Mouse (Mus musculus): ENCODE measurements around the gene Ccdc103. TPM values are rescaled to one million over a fixed set of nuclear protein-coding genes. Genes with fewer than 3 reads are reported as not detected.

Ccdc103 gene
- total and polyA plus RNA-seq, 3 experiments, result 1.4 to 1.6 TPM; not detected in 1

- Histone ChIP-seq H3K79me2 (ENCODE audit: control insufficient read depth, insufficient read depth, low read length, poor library complexity) (no peaks in the 10 kb centered on the region), H3K27ac (ENCODE audit: control insufficient read depth, low read depth, low read length) (no peak overlapping the region), H3K4me3 (ENCODE audit: control insufficient read depth in 1 of 2, insufficient read depth in 1 of 2, low read depth in 2 of 2, low read length in 2 of 2) (no peak overlapping the region), H3K9me3 (replicated peaks; ENCODE audit: insufficient read depth, low read length) (no peaks in the 10 kb centered on the region), H3K27me3 (ENCODE audit: control insufficient read depth in 1 of 2, insufficient read depth in 2 of 2, low read length in 2 of 2) (peaks cover 23 to 28% of the 10 kb centered on the region in 2 experiments), H3K4me1 (ENCODE audit: control insufficient read depth in 1 of 2, insufficient read depth in 2 of 2, low read length in 2 of 2) (peaks cover 0 to 2% of the 10 kb centered on the region in 2 experiments; a peak in 1 of 4 replicates), H3K36me3 (ENCODE audit: control insufficient read depth in 1 of 2, insufficient read depth in 2 of 2, low read length in 2 of 2) (peaks cover 0 to 6% of the 10 kb centered on the region in 2 experiments; a peak in 2 of 4 replicates), H3K9ac (ENCODE audit: control insufficient read depth, low read depth, low read length, poor library complexity, severe bottlenecking) (no peak overlapping the region)
- TF ChIP-seq MXI1 (IDR thresholded peaks at IDR 0.05; ENCODE audit: low read depth, low read length) (no peak), NRF1 (IDR thresholded peaks at IDR 0.05; ENCODE audit: insufficient read depth, low read depth, low read length, poor library complexity, severe bottlenecking) (no peak), CHD1 (IDR thresholded peaks at IDR 0.05; ENCODE audit: low read depth, low read length) (no peak), ZKSCAN1 (IDR thresholded peaks at IDR 0.05; ENCODE audit: low read depth, low read length) (no peak), RAD21 (IDR thresholded peaks at IDR 0.05; ENCODE audit: low read depth, low read length) (no peak), ELF1 (IDR thresholded peaks at IDR 0.05; ENCODE audit: low read depth, low read length) (no peak), MYC (IDR thresholded peaks at IDR 0.05; ENCODE audit: low read depth, low read length) (no peak), POLR2AphosphoS5 (IDR thresholded peaks at IDR 0.05; ENCODE audit: borderline replicate concordance, low read depth, low read length) (no peak), TAL1 (IDR thresholded peaks at IDR 0.05; ENCODE audit: low read length) (no peak), MAFK (IDR thresholded peaks at IDR 0.05; ENCODE audit: borderline replicate concordance, low read depth, low read length) (no peak), JUND (IDR thresholded peaks at IDR 0.05; ENCODE audit: low read depth, low read length) (no peak), TBP (IDR thresholded peaks at IDR 0.05; ENCODE audit: low read depth, low read length) (no peak), MAX (IDR thresholded peaks at IDR 0.05; ENCODE audit: low read length) (no peak), GATA1 (IDR thresholded peaks at IDR 0.05; ENCODE audit: low read depth, low read length) (no peak), BHLHE40 (IDR thresholded peaks at IDR 0.05; ENCODE audit: borderline replicate concordance, low read depth, low read length) (no peak), KAT2A (conservative IDR thresholded peaks at IDR 0.05; ENCODE audit: low read depth, low read length) (no peak), GABPA (IDR thresholded peaks at IDR 0.05; ENCODE audit: low read depth, low read length) (no peak)
- no peak for DNase-seq (ENCODE audit: low read depth, low spot score)
Observed at GRCm38 (mm10) chr11:102930672-102931071, 49.7 kb downstream of the Ccdc103 start.

Other genes with a start within 250 kb of the Ccdc103 start
- not detected in 2 replicates for gene Meioc, start 217.5 kb upstream of the Ccdc103 start, total RNA-seq (2012; rRNA removed)
- under 1 TPM in 1 of 2 experiments, not detected in 1; 0.06 TPM for gene Meioc, start 217.5 kb upstream of the Ccdc103 start, polyA plus RNA-seq (2012; ENCODE audit: insufficient read depth in 1 of 2, insufficient read length in 2 of 2, low read depth in 1 of 2, low replicate concordance in 2 of 2, missing spikeins in 1 of 2)
- gene Ccdc43, start 183.4 kb upstream of the Ccdc103 start, total RNA-seq (2012; rRNA removed), result 35.2 and 41.7 TPM in 2 replicates
- gene Ccdc43, start 183.4 kb upstream of the Ccdc103 start, polyA plus RNA-seq (2012; ENCODE audit: insufficient read depth in 1 of 2, insufficient read length in 2 of 2, low read depth in 1 of 2, low replicate concordance in 2 of 2, missing spikeins in 1 of 2), result 10 to 100 TPM in 1 of 2 experiments, not detected in 1; 39.3 TPM
- 0.08 and 0.13 TPM in 2 replicates for gene Adam11, start 119.8 kb upstream of the Ccdc103 start, total RNA-seq (2012; rRNA removed)
- under 1 TPM in 1 of 2 experiments, not detected in 1; 0.36 TPM for gene Adam11, start 119.8 kb upstream of the Ccdc103 start, polyA plus RNA-seq (2012; ENCODE audit: insufficient read depth in 1 of 2, insufficient read length in 2 of 2, low read depth in 1 of 2, low replicate concordance in 2 of 2, missing spikeins in 1 of 2)
- gene Gjc1, start 61.5 kb upstream of the Ccdc103 start, total RNA-seq (2012; rRNA removed), result not detected in 2 replicates
- not detected for gene Gjc1, start 61.5 kb upstream of the Ccdc103 start, polyA plus RNA-seq (2012; ENCODE audit: insufficient read depth in 1 of 2, insufficient read length in 2 of 2, low read depth in 1 of 2, low replicate concordance in 2 of 2, missing spikeins in 1 of 2)
- gene Higd1b, start 45.4 kb upstream of the Ccdc103 start, total RNA-seq (2012; rRNA removed), result not detected in 2 replicates
- gene Higd1b, start 45.4 kb upstream of the Ccdc103 start, polyA plus RNA-seq (2012; ENCODE audit: insufficient read depth in 1 of 2, insufficient read length in 2 of 2, low read depth in 1 of 2, low replicate concordance in 2 of 2, missing spikeins in 1 of 2), result not detected
- gene Eftud2, start 219 bp upstream of the Ccdc103 start, total RNA-seq (2012; rRNA removed), result 261 and 266 TPM in 2 replicates
- 1,000 to 10,000 TPM in 1 of 2 experiments, 100 to 1,000 TPM in 1; 424 to 1,215 TPM for gene Eftud2, start 219 bp upstream of the Ccdc103 start, polyA plus RNA-seq (2012; ENCODE audit: insufficient read depth in 1 of 2, insufficient read length in 2 of 2, low read depth in 1 of 2, low replicate concordance in 2 of 2, missing spikeins in 1 of 2)
- 0.08 TPM in 1 of 2 replicates, not detected in the other for gene Fam187a, start 4.0 kb downstream of the Ccdc103 start, total RNA-seq (2012; rRNA removed)
- gene Fam187a, start 4.0 kb downstream of the Ccdc103 start, polyA plus RNA-seq (2012; ENCODE audit: insufficient read depth in 1 of 2, insufficient read length in 2 of 2, low read depth in 1 of 2, low replicate concordance in 2 of 2, missing spikeins in 1 of 2), result under 1 TPM in 1 of 2 experiments, not detected in 1; 0.08 TPM
- gene Gfap, start 19.7 kb downstream of the Ccdc103 start, total RNA-seq (2012; rRNA removed), result 1.3 and 2.0 TPM in 2 replicates
- 1 to 10 TPM in 1 of 2 experiments, not detected in 1; 2.5 TPM for gene Gfap, start 19.7 kb downstream of the Ccdc103 start, polyA plus RNA-seq (2012; ENCODE audit: insufficient read depth in 1 of 2, insufficient read length in 2 of 2, low read depth in 1 of 2, low replicate concordance in 2 of 2, missing spikeins in 1 of 2)
- 36.1 and 40.8 TPM in 2 replicates for gene Kif18b, start 43.9 kb downstream of the Ccdc103 start, total RNA-seq (2012; rRNA removed)
- 100 to 1,000 TPM in 1 of 2 experiments, 10 to 100 TPM in 1; 45.7 to 116 TPM for gene Kif18b, start 43.9 kb downstream of the Ccdc103 start, polyA plus RNA-seq (2012; ENCODE audit: insufficient read depth in 1 of 2, insufficient read length in 2 of 2, low read depth in 1 of 2, low replicate concordance in 2 of 2, missing spikeins in 1 of 2)
- not detected in 2 replicates for gene C1ql1, start 65.5 kb downstream of the Ccdc103 start, total RNA-seq (2012; rRNA removed)
- not detected for gene C1ql1, start 65.5 kb downstream of the Ccdc103 start, polyA plus RNA-seq (2012; ENCODE audit: insufficient read depth in 1 of 2, insufficient read length in 2 of 2, low read depth in 1 of 2, low replicate concordance in 2 of 2, missing spikeins in 1 of 2)
- 70.5 and 85.1 TPM in 2 replicates for gene Nmt1, start 147.0 kb downstream of the Ccdc103 start, total RNA-seq (2012; rRNA removed)
- 100 to 1,000 TPM in 1 of 2 experiments, 10 to 100 TPM in 1; 29.8 to 147 TPM for gene Nmt1, start 147.0 kb downstream of the Ccdc103 start, polyA plus RNA-seq (2012; ENCODE audit: insufficient read depth in 1 of 2, insufficient read length in 2 of 2, low read depth in 1 of 2, low replicate concordance in 2 of 2, missing spikeins in 1 of 2)
- gene Dcakd, start 147.1 kb downstream of the Ccdc103 start, total RNA-seq (2012; rRNA removed), result 15.6 and 16.2 TPM in 2 replicates
- gene Dcakd, start 147.1 kb downstream of the Ccdc103 start, polyA plus RNA-seq (2012; ENCODE audit: insufficient read depth in 1 of 2, insufficient read length in 2 of 2, low read depth in 1 of 2, low replicate concordance in 2 of 2, missing spikeins in 1 of 2), result 100 to 1,000 TPM in 1 of 2 experiments, 10 to 100 TPM in 1; 82.3 to 112 TPM
- 1.7 and 2.0 TPM in 2 replicates for gene Plcd3, start 220.5 kb downstream of the Ccdc103 start, total RNA-seq (2012; rRNA removed)
- gene Plcd3, start 220.5 kb downstream of the Ccdc103 start, polyA plus RNA-seq (2012; ENCODE audit: insufficient read depth in 1 of 2, insufficient read length in 2 of 2, low read depth in 1 of 2, low replicate concordance in 2 of 2, missing spikeins in 1 of 2), result 1 to 10 TPM in 1 of 2 experiments, not detected in 1; 2.6 TPM
- 15.2 and 16.6 TPM in 2 replicates for gene Acbd4, start 220.5 kb downstream of the Ccdc103 start, total RNA-seq (2012; rRNA removed)
- gene Acbd4, start 220.5 kb downstream of the Ccdc103 start, polyA plus RNA-seq (2012; ENCODE audit: insufficient read depth in 1 of 2, insufficient read length in 2 of 2, low read depth in 1 of 2, low replicate concordance in 2 of 2, missing spikeins in 1 of 2), result 10 to 100 TPM in 1 of 2 experiments, not detected in 1; 18.3 TPM
- gene Hexim1, start 235.0 kb downstream of the Ccdc103 start, total RNA-seq (2012; rRNA removed), result 17.3 and 18.4 TPM in 2 replicates
- 10 to 100 TPM in 1 of 2 experiments, not detected in 1; 25.4 TPM for gene Hexim1, start 235.0 kb downstream of the Ccdc103 start, polyA plus RNA-seq (2012; ENCODE audit: insufficient read depth in 1 of 2, insufficient read length in 2 of 2, low read depth in 1 of 2, low replicate concordance in 2 of 2, missing spikeins in 1 of 2)

Measured in MEL (cell line).